Mouse (Mus musculus): ENCODE measurements at regions not wholly inside any gene's neighbourhood (a gene's known extent, or its start where the extent isn't known, plus 50 kb on each side); places are given as distances from the start of the nearest gene placed in this dataset.
"Not testable (repeated sequence)": the region's sequence is repeated elsewhere in the genome, so short reads cannot be mapped to it uniquely, and the experiment has no call there.

- peak in 1 of 2 experiments; percentile 17 for DNase-seq (ENCODE audit: low spot score in 2 of 2)
Observed at GRCm38 (mm10) chr16:3114473-3115335, 476.1 kb upstream of the Olfr161 start.

DNA sequence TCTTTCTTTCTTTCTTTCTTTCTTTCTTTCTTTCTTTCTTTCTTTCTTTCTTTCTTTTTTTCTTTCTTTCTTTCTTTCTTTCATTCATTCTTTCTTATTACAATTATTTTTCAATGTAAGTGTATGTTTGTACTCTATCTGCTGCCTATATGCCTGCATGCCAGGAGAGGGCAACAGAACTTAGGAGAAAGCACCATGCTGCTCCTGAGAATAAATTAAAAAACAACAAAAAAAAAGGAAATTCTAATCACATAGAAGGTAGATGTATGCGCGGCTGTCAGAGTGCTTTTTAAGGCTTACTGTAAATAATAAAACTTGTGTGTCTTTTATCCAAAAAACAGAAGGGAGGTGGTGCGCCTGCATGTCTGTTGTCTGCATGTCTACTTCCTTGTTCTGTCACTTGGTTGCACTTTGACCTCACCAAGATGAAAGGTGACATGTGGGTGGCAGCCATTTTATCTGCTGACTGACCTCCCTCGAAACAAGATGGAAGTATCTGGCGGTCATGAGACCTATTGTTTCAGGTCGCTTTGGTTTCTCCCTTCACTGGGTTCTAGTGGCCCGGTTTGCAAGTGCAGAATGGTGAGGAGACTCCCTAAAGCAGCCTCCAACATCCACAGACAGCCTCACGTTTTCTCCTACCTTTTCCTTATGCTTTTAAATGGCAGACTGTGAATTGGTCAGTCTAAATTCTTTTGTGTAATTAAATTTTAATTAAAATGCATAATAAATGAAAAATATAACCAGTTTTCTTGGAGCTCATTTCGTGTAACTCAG lies 475.3 kb upstream of the Olfr161 start:
- peak in 1 of 2 experiments; percentile 13 for DNase-seq (ENCODE audit: low spot score in 2 of 2)

DNA sequence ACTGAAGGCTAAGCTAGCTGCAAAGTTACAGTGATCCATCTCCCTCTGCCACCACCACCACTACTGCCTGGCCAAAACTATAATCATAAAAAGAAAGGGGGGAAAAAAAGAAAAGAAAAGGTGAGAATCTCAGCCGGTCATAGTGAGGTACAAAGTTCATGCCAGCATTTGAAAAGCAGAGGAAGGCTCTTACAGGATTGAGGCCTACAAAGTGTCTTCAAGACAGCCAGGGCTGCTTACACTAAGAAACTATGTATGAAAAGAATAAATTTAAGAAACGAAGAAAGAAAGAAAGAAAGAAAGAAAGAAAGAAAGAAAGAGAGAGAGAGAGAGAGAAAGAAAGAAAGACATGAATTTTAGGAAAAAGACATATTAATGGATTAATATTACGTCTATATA lies 474.7 kb upstream of the Olfr161 start:
- peak; percentile 12 to 39 for DNase-seq (ENCODE audit: low spot score in 2 of 2)

DNA sequence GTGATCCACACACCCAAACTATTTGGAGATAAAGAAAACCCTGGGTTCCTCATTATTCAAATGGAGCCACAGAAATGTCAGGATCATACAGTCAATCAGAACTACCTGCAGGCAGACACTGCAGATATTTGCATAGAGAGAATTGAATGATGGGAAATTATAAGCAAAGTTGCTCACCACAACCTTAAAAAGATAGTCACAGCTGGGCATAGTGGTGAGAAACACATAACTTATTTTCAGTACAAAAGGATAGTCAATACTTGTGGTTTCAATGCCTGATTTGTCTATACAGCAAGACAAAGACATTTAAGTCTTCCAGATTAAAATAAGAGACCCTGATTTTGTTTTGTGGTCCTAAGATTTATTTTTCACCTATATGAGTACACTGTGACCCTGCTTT lies 469.6 kb upstream of the Olfr161 start:
- DNase-seq (ENCODE audit: low spot score in 2 of 2): not testable (repeated sequence)

DNA sequence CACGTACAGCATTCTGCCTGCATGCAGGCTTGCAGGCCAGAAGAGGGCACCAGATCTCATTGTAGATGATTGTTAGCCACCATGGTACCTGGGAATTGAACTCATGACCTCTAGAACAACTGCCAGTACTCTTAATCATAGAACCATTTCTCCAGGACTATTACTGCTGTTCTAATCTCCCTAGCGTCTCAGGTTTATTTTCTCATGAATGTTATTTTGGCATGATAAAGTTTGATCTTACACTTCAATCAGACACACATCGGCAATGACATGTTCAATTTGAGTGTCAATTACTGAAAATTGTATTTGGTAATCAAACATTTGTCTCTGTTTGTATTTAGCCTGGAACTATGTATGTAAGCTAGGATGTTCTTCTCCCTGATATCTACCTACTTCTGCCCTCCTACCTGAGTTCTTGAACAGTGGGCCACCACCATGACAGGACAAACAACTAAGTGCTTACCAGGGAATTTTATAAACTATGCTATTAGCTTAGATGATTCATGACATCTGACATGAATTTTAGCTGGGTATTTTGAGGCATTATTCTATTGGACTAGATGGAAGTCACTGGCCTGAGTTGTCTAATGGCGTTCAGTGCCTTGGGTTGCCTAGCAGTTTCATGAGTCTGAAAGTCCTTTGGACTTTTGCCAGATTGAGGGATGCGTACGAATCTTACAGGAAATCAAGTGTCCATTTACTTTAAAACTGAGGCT lies 468.5 kb upstream of the Olfr161 start:
- DNase-seq (ENCODE audit: low spot score in 2 of 2): not testable (repeated sequence)

- DNase-seq (ENCODE audit: low spot score in 2 of 2): peak; percentile 42 to 51
Observed at GRCm38 (mm10) chr16:3122861-3123477, 467.9 kb upstream of the Olfr161 start.

DNA sequence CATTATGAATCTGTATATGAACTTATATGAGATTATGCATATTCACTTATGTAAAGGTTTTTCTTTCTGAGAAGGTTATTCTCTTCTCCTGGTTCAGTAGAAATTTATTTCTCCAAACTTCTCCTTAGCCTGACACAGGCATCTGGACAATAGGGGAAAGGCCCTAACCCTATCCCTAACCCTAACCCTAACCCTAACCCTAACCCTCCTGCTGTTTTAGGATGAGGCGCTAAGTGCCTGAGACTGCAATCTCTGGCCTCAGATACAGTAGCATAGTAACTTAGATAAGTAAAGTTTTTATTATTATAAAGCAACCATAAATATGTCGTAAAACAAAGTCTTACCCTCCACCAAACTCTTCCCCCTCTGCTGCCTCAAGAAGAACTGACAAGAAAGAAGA lies 463.5 kb upstream of the Olfr161 start:
- not testable (repeated sequence) for DNase-seq (ENCODE audit: low spot score in 2 of 2)
